Mouse (Mus musculus) colon, adult 2 months (tissue): ENCODE data around the gene Lpar3. TPM values are rescaled to one million over a fixed set of nuclear protein-coding genes. Genes with fewer than 3 reads are reported as not detected.

Source experiments
- polyA plus RNA-seq: library from polyadenylated mRNA; depleted of rRNA; stranded (reverse); fragments of >200 nt; gene quantifications from 2 replicates; pipeline ENCODE4 v1.2.3, GENCODE M21; 2012; rRNA removed

The Lpar3 gene
- 2.5 and 3.3 TPM in 2 replicates for polyA plus RNA-seq

DNA sequence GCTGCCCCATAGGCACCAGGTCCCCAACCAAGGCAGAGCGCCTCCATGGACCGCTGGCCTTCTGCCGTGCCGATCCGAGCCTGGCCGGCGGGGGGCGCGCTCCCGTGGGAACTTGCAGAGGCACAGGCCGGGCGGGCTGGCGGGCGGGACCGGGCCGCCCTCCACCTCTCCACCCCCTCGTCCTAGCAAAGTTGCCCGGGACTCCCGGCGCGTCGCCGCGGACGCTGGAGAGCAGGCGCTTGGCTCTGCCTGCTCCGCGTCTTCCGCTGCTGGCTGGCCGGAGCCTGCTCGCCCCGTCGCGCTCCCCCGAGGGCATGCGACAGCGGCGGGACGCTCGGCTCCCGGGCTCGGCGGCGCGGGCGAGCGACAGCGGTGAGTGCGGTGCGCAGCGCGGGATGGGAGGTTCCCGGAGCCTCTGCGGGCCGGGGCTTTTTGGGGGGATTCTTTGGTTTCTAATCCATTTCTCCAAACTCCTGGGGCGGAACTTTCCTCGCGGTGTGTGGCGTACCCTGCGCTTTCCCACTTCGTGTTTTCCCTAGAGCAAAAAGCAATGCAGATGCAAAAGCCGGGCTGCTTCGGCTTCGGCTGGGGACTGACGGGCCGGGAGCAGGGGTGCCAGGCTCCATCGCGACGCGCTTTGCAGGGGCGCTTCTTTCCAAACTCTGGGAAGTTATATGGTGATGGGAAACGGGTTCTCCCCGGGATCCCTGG is at the start of gene Lpar3:
TSS of gene Lpar3 (plus strand) at position 188 of the 711 bp plus-strand sequence.

Other genes starting within 250 kb of the Lpar3 start
- gene Syde2, start 233.1 kb upstream of the Lpar3 start, polyA plus RNA-seq = 5.0 and 5.1 TPM in 2 replicates
- 0.59 and 0.65 TPM in 2 replicates for gene Wdr63, start 112.8 kb upstream of the Lpar3 start, polyA plus RNA-seq
- 0.42 TPM in 1 of 2 replicates, not detected in the other for gene Mcoln3, start 103.5 kb upstream of the Lpar3 start, polyA plus RNA-seq
- 7.9 and 8.2 TPM in 2 replicates for gene Mcoln2, start 71.1 kb upstream of the Lpar3 start, polyA plus RNA-seq
- 11.4 and 12.4 TPM in 2 replicates for gene Ssx2ip, start 183.7 kb downstream of the Lpar3 start, polyA plus RNA-seq
- gene Ctbs, start 228.8 kb downstream of the Lpar3 start, polyA plus RNA-seq = 1.9 TPM in 2 replicates